Mouse (Mus musculus) myocyte (in vitro differentiated cells): ENCODE measurements around the gene Barx1.

Experiments used
- CEBPB ChIP-seq: IDR thresholded peaks from 2 replicates; pipeline ENCODE4 v1.6.1; 2011; ENCODE audit warnings: mild to moderate bottlenecking, moderate library complexity; ENCODE audit not compliant: poor library complexity, insufficient read depth, severe bottlenecking
- E2F4 ChIP-seq: IDR thresholded peaks from one replicate; pipeline ENCODE4 v1.6.1; 2011; ENCODE audit warnings: mild to moderate bottlenecking, control low read depth, moderate library complexity; ENCODE audit not compliant: insufficient read depth
- MAX ChIP-seq: IDR thresholded peaks from one replicate; pipeline ENCODE4 v1.6.1; 2011; ENCODE audit warnings: low read depth, mild to moderate bottlenecking, control low read depth
- MYOD1 ChIP-seq, 3 experiments: IDR thresholded peaks; one replicate each; pipeline ENCODE4 v1.6.1; 2011; ENCODE audit warnings: control low read depth in 2 of 3, low read depth in 2 of 3, mild to moderate bottlenecking in 2 of 3, moderate library complexity in 1 of 3; ENCODE audit not compliant: insufficient read length in 2 of 3, control insufficient read depth in 1 of 3
- MYOG ChIP-seq, 3 experiments: IDR thresholded peaks; one replicate each; pipeline ENCODE4 v1.6.1; 2011; ENCODE audit warnings: control low read depth in 2 of 3, low read depth in 2 of 3, mild to moderate bottlenecking in 2 of 3; ENCODE audit not compliant: insufficient read length in 2 of 3, control insufficient read depth in 1 of 3, insufficient read depth in 1 of 3
- POLR2A ChIP-seq: IDR thresholded peaks from one replicate; pipeline ENCODE4 v1.6.1; 2011; ENCODE audit warnings: low read depth, mild to moderate bottlenecking, control low read depth, moderate library complexity; ENCODE audit not compliant: insufficient read length
- POLR2AphosphoS2 ChIP-seq: IDR thresholded peaks from one replicate; pipeline ENCODE4 v1.6.1; 2011; ENCODE audit warnings: low read depth, control low read depth; ENCODE audit not compliant: insufficient read length
- REST ChIP-seq: IDR thresholded peaks from one replicate; pipeline ENCODE4 v1.6.1; 2011; ENCODE audit warnings: mild to moderate bottlenecking, control low read depth, moderate library complexity; ENCODE audit not compliant: insufficient read depth, insufficient read length
- TCF12 ChIP-seq: IDR thresholded peaks from one replicate; pipeline ENCODE4 v1.6.1; 2011; ENCODE audit warnings: mild to moderate bottlenecking, control low read depth; ENCODE audit not compliant: poor library complexity, insufficient read depth, severe bottlenecking
- TCF3 ChIP-seq: IDR thresholded peaks from one replicate; pipeline ENCODE4 v1.6.1; 2011; ENCODE audit warnings: low read depth, control low read depth; ENCODE audit not compliant: insufficient read length
- USF1 ChIP-seq: IDR thresholded peaks from one replicate; pipeline ENCODE4 v1.6.1; 2011; ENCODE audit warnings: low read depth, mild to moderate bottlenecking, control low read depth, moderate library complexity

DNA sequence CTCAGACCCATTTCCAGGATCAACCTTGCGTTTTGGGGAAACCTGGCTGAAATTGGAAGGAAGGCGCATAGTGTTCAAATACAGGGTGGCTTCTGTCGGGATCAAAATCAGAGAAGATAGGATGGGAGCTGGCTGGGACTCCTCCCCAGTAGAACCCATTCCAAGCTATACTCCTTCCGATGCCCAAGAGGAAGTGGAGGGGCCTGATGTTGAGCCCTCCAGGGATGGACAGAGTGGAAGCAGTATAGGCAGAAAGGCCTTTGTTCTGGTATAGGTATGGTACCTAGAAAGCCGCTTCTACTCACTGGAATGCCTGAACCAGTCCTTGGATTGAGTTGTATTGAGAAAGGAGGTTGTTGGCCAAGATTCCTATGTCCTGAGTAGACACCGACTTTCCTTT is 2.1 kb upstream of the Barx1 start:
- TF ChIP-seq CEBPB, result no peak
- TF ChIP-seq POLR2A, result no peak
- TF ChIP-seq MAX, result no peak
- TF ChIP-seq USF1, result no peak
- TF ChIP-seq E2F4, result no peak
- no peak for TF ChIP-seq TCF12
- TF ChIP-seq POLR2AphosphoS2, result no peak
- no peak for TF ChIP-seq REST
- TF ChIP-seq MYOG (IDR thresholded peaks at IDR 0.05; ENCODE audit: control insufficient read depth in 1 of 3, insufficient read depth in 1 of 3, insufficient read length in 2 of 3, low read depth in 2 of 3), result no peak
- TF ChIP-seq TCF3, result no peak
- no peak for TF ChIP-seq MYOD1 (IDR thresholded peaks at IDR 0.05; ENCODE audit: control insufficient read depth in 1 of 3, insufficient read length in 2 of 3, low read depth in 2 of 3)
